Mouse (Mus musculus) cerebellum, postnatal 4 days (tissue): ENCODE measurements around the gene Erg.

ENCODE experiments used
- DNase-seq, 2 experiments: peaks; one replicate each; pipeline ENCODE4 v3.0.0; 2022; ENCODE audit warnings: low spot score in 2 of 2, mixed read lengths in 1 of 2

Gene Erg

GRCm38 (mm10) chr16:95388811-95389529 lies 197.4 kb downstream of the Erg start:
- DNase-seq: no peak

GRCm38 (mm10) chr16:95388292-95388691 lies 198.1 kb downstream of the Erg start:
- no peak for DNase-seq

GRCm38 (mm10) chr16:95387008-95387407 lies 199.4 kb downstream of the Erg start:
- no peak for DNase-seq

DNA sequence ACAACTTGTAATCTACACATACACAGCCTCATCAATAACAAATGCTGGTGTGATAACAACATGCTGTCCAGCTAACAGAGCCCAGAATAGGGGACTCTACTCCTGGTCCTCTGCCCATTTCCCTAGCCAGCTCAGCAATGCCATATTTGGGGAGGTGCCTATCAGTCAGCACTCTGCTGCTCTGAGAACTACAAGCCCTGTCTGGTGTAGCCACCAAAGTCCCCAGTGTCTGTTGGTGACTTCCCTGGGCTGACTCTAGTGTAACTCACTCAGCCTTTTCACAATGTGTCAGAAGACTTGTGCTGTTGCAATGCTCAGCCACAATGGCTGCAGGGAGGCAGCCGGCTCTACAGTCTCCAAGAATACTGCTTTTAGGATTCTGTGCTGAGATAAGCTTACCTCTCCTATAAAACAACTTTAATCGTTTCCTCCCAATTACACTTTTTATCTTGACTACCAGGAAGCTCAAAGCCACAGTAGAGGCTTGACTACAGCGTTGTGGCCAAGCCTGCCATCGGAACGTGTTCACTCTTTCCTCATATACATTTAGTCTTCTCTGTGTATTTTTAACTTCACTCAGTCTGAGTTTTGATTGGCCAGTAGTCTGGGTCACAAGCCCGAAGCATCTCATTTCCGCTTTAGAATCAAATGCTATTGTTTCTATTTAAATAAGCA lies 201.0 kb downstream of the Erg start:
- no peak for DNase-seq

GRCm38 (mm10) chr16:95384590-95385148 lies 201.7 kb downstream of the Erg start:
- DNase-seq: no peak

GRCm38 (mm10) chr16:95382251-95382650 lies 204.1 kb downstream of the Erg start:
- DNase-seq: no peak

GRCm38 (mm10) chr16:95376834-95377233 lies 209.6 kb downstream of the Erg start:
- DNase-seq: no peak

- DNase-seq: no peak
Measured at GRCm38 (mm10) chr16:95376364-95376763, 210.0 kb downstream of the Erg start.

- no peak for DNase-seq
Measured at GRCm38 (mm10) chr16:95374646-95375045, 211.7 kb downstream of the Erg start.

DNA sequence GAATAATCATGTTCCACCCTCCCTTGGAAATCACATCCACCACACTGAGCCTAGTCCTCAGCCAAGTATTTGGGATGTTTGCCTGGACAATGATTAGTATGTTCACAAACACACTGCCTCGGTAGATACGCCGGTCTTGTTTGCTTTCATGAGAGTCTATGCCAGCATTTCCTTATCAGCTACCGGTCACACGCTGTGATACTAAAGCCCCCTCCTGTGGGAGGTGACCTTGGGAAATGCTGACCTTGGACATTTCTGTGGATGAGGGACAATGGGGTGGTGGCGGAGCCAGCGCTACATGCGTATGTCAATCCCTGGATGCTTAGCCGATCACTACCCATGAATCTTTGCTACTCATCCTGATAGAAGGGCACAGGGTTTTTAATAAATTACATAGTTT lies 213.4 kb downstream of the Erg start:
- DNase-seq: no peak

DNA sequence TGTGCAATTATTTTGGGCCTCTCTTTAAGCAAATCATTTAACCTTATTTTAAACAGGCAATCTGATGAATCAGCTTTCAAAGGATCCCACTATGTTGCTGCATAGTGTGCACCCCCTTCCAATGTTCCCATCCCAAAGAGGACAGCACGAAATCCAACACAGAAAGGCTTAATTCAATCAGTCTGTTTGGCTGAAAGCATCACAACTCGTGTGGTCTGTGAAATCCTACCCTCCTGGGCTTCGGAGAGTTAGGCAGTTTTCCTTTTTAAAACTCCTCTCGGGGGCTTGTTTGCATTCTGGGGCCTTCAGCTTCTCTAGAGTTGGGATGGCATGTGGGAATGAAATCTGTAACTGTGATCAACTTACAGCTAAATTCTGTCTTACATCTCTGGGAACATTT lies 214.7 kb downstream of the Erg start:
- no peak for DNase-seq

DNA sequence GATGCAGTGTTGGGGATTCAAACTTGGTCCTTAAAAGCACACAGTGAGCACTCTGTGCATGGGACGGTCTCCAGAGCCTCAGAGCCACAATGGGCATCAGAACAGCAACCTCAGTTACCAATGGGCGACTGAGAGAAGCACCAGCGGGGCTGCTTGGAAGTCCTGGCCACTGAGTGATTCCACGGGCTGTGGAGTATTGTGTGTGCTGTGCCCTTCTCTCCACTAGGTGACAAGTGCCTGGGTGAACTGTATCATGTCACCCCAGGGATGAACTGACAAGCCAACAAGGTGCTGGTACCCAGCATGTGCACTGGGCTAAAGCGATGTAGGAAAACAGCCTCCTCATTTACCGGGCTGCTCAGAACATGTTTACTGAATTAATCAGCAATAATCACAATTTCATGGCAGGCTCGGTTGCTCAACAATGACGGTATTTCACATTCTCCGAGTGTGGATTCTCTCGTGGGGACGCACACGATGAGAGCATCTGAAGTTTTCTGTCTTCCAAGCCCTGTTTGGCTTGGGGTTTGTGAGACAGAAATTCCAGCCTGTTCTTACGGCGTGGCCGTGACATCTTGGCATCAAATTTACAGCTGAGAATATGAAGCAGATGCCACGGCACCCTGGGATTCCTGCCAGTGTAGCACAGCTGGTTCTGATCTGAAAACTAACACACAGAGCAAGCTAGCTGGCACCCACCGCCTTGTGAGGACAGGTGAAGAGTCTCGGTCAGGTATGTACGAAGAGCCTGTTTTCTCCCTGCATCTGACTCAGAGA lies 219.2 kb downstream of the Erg start:
- DNase-seq: no peak

DNA sequence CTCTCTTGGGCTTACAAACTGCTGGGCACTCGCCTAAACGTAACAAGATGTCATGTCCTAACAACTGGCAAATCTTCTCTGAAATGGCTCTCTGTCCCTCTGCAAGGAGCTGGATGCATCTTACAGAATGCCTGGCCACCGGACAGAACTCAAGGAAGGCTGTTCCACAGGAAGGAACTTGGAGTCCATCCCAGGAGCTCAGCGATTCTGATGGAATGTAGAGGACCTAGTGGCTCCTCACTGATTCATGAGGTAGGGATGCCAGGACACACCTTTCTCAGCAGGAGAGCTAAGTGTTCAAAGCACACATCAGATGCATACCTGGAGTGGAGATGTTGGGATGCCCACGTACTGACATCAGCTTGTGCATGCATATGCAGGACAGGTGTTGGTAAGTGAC lies 221.2 kb downstream of the Erg start:
- DNase-seq: no peak

DNA sequence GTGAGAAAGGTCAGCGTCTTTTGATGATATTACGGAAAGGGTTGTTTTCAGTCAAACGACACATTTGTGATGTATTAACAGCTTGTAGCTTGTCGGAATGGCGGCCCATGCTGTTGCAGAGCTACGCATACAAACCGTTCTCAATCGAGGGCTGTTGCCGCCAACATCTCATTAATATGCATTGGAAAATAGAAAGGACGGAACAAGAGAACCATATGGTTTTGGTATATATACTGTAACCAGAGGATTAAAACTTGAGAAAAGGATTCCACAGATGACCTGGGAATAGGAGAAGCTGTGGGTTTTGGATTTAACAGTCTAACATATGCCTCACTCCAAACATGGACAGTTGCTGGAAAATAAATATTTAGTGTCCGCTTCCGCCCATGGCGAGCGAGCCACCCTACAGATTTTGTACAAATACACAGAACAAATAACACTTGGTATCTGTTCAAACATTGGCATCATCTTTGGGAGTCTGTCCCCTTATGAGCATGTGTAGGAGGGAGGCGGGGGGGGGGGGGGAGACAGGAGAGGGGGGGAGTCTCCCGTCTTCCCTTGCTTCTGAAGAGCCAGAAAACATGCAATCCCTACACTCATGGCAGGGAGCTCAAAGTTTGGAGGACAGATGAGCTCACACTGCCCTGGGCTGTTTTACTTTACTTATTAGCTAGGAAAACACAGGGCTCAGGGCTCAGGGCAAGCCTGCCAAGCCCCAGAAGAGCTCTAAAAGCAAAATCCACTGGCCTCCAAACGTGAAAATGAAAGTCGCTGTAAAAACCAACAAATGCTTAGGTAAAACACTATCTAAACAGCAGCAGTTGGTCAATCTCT lies 222.5 kb downstream of the Erg start:
- no peak for DNase-seq

DNA sequence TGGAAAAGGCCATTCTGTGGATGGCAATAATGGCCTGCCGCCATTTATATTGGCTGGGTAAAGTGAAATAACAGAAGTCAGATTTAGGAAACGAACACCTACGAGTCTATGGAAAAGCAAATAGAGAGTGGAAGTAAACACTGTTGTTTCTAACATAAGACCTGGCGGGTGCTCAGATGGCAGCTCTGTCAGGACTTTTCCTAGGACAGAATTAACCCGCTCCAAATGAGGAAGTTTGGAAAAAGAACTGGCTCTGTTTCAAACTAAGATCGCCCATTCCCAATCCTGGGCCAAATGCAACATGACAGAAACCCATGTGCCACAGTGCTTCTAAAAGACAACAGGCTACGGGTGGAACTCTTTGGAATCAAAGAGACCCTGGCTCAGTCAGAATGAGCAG lies 224.4 kb downstream of the Erg start:
- no peak for DNase-seq

- no peak for DNase-seq
Measured at GRCm38 (mm10) chr16:95360940-95361489, 225.4 kb downstream of the Erg start.

DNA sequence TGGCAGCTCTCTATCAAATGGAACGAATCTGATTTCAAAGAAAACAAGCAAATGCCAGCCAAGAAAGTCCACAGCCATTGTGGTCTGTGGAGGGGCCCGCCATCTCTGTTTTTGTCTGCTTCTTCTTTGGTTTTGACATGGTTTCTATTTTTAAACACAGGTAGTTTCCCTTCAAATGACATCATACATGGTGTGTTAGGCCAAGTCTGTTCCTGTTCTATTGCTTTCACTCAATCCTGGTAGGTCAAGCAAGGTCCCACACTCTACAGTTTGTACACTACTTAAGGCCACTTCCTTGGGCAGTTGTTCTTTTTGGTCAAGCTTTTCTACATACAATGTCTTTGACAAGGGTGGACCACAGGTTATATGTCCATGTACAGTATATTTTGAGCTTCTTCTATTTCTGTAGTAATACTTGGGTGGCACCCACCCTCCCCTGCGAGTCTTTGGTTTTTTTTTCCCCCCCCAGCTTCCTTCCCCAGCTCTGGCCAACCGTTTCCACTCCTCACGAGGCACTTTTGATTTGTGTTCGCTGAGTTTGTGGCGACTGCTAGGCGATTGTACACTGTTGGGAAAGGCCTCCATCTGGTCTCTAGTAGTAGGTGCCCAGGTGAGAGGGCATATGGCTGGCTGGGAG lies 226.1 kb downstream of the Erg start:
- DNase-seq: no peak

GRCm38 (mm10) chr16:95356962-95357955 lies 229.1 kb downstream of the Erg start:
- DNase-seq: no peak

GRCm38 (mm10) chr16:95353838-95354237 lies 232.6 kb downstream of the Erg start:
- no peak for DNase-seq
